Mouse (Mus musculus) adrenal gland, postnatal 10 days (tissue): ENCODE measurements around the gene Fam124b. TPM values are rescaled to one million over a fixed set of nuclear protein-coding genes. Genes with fewer than 3 reads are reported as not detected.

Experiments used
- DNase-seq: peaks from one replicate; pipeline ENCODE4 v3.0.0; 2021; ENCODE audit warnings: mixed read lengths
- total RNA-seq, 2 experiments: library from RNA; stranded (reverse); gene quantifications; 2 replicates each; pipeline ENCODE4 v1.2.3; 2021

Fam124b gene
- total RNA-seq, 2 experiments from 2014 or later, result 1.7 to 3.5 TPM

GRCm38 (mm10) chr1:80177651-80178382, 40.5 kb downstream of the Fam124b start:
- no peak for DNase-seq

- no peak for DNase-seq
Measured at GRCm38 (mm10) chr1:80167706-80168105, 50.6 kb downstream of the Fam124b start.

- DNase-seq, result no peak
Measured at GRCm38 (mm10) chr1:80166577-80166976, 51.7 kb downstream of the Fam124b start.

GRCm38 (mm10) chr1:80165391-80165790, 52.9 kb downstream of the Fam124b start:
- DNase-seq, result no peak

- DNase-seq, result no peak
Measured at GRCm38 (mm10) chr1:80162943-80163342, 55.3 kb downstream of the Fam124b start.

- peak; percentile 28 for DNase-seq
Measured at GRCm38 (mm10) chr1:80159586-80159985, 58.7 kb downstream of the Fam124b start.

GRCm38 (mm10) chr1:80154902-80155301, 63.4 kb downstream of the Fam124b start:
- no peak for DNase-seq

- DNase-seq, result no peak
Measured at GRCm38 (mm10) chr1:80153125-80153716, 65.1 kb downstream of the Fam124b start.

- DNase-seq, result no peak
Measured at GRCm38 (mm10) chr1:80150681-80151080, 67.6 kb downstream of the Fam124b start.

Other genes with a start within 250 kb of the Fam124b start
- 100 to 1,000 TPM; 114 to 118 TPM for gene Cul3, start 122.0 kb upstream of the Fam124b start, total RNA-seq
- gene Gm45261, start 243.0 kb upstream of the Fam124b start, total RNA-seq, result not detected